Mouse (Mus musculus) A20 (cell line): ENCODE data around the gene Scamp5.

Experiments used
- DNase-seq: peaks from one replicate; pipeline ENCODE4 v3.0.0-alpha.2; 2011; ENCODE audit warnings: low read depth, low spot score

The Scamp5 gene

DNA sequence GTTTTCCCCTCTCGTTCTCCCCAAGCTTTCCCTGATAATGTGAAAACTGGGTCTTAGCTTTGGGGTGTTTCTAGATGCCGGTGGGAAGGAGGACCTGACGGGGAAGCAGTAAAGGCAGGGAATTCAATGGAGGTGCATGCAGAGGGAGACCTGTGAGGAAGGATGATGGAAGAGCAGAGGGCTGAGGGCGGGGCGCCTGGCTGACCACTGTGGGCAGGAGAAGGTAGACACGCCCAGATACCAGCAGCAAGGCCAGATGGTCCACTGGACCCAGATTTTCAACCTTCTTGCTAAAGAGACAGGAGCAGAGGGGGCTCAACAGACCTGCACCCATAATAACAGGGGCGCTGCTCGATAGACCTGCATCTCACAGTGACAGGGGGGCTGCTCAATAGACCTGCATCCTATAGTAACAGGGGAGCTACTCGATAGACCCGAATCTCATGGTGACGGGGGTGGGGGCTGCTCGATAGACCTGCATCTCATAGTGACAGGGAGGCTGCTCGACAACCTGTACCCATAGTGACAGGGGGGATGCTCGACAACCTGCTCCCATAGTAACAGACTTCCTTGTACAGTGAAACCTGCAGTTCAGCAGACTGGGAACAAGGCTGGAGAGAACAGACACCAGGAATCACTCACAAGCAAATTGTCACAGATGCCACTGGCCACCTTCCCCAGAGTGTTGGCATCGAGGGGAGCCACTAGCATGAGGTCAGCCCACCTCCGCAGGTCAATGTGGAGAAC, 48.2 kb downstream of the Scamp5 start:
- no peak for DNase-seq

DNA sequence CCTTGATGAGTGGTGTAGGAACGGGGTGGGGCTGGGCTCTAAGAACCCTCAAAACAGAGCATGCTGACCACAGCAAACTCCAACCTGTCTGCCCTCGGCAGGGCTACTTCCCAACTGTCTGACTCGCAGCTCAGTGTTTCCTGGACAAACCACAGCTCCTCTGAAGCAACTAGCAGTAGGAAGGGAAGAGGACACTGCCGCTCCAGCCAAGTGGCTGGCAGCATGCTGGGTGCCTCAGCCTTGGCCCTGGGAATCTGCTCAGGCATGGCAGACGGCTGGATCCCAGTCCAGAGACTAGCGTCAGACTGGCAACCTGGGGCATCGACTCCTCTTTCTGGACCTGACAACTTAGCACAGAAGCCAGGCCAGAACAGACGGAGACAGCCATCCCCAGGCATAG, 50.5 kb downstream of the Scamp5 start:
- no peak for DNase-seq

- no peak for DNase-seq
Observed at GRCm38 (mm10) chr9:57407120-57407905, 60.5 kb downstream of the Scamp5 start.

DNA sequence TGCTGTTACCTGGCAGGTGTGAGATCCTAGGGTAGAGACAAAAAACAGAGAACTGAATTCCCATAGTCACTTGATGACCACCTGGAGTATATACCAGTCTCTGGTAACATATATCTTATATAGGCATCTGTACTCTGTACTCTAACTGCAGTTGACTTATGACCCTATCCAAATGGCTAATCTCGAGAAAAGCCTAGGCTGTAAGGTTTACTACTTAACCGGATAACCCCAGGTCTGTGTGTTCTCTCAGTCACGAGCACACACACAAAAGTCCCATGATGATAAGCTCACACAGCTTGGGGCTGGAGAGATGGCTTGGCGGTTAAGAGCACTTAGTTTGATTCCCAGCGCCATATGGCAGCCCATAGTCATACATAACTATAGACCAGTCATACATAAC, 61.5 kb downstream of the Scamp5 start:
- DNase-seq: no peak

DNA sequence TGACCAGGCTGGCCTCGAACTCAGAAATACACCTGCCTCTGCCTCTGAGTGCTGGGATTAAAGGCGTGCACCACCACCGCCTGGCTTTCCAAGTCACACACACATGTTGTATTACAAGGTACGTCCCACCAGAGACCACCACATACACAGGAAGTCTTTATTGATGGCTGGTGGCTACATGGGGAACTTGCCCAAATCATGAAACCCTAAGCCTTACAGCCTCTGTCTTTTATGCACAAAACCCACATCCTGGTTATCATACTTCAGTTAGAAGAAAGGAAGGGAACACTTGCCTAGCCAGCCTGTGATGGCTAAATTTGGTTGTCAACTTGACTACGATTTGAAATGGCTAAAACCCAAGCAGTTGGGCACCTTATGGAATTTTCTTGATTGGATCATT, 63.8 kb downstream of the Scamp5 start:
- no peak for DNase-seq

DNA sequence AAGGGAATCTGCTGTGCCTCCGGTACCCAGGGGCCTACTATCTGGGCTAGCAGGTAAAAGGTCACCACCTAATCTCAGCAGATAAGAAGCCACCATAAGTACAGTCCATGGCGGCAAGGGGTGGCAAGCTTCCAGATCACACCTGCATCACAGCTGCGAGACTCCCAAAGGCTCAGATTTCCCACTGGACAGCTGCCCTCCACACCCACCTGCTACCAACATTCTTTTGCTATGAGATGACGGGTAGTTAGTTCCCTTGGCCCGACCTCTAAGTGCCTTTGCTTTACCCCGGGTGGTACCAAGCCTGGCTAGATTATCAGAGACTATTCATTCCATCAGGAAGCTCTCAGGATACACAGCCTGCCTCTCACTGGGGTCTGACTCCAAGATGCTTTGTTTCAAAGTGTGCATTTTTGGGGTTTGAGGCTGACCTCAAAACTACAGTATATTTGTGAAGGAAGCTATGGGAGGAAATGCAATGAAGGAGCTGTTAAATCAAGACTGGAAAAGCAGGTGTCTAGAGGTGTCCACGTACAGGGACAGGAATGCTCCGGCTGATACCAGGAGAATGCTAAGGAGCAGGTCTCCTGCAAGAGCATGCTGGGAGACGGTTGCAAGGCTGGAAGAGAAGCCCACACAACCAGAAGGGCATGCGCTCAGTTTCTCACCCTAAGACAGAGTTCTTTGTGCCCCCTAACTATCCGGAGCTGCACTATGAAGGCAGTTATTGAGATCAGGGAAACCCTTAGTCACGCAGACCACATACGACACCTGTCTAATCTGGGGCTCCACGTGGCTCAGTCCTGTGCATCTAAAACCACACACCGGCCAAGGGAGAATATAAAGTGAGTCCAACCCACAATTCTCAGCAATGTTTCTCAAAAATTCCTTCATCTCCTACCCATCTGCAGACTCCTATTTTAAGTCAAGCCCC, 65.3 kb downstream of the Scamp5 start:
- no peak for DNase-seq

GRCm38 (mm10) chr9:57398773-57399172, 69.1 kb downstream of the Scamp5 start:
- no peak for DNase-seq

DNA sequence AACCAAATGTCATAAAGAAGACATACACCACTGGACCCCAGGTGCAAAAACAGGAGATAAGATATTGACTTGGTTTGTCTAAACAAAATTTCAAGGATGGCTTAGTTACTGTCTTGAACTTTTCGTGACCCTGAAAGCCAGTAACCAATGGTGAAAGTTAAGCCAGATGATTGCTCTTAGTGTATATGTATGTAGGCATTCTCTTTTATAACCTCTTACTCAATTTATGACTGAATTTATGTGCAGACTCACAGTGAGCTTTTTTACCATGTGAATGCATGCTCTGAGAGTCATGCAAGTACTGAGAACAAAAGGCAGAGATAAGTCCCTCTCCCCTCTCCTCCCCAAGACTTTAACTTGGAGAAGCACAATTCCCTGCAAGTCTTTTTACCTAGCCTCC, 75.0 kb downstream of the Scamp5 start:
- no peak for DNase-seq
